Mouse (Mus musculus) ES-Bruce4 (cell line): Measurements from ENCODE around the gene Gm3604. TPM values are rescaled to one million over a fixed set of nuclear protein-coding genes. Genes with fewer than 3 reads are reported as not detected.
"Not testable (repeated sequence)": the region's sequence is repeated elsewhere in the genome, so short reads cannot be mapped to it uniquely, and the experiment has no call there.

Source experiments
- H3K27ac ChIP-seq: 2 replicates; pipeline ENCODE4 v1.5.1; 2012; ENCODE audit warnings: low read length, inconsistent platforms; ENCODE audit not compliant: insufficient read depth
- H3K27me3 ChIP-seq: 2 replicates; pipeline ENCODE4 v1.6.1; 2012; ENCODE audit warnings: mild to moderate bottlenecking, low read length, inconsistent platforms; ENCODE audit not compliant: control insufficient read depth, poor library complexity, insufficient read depth, severe bottlenecking
- H3K36me3 ChIP-seq: 2 replicates; pipeline ENCODE4 v1.6.1; 2012; ENCODE audit warnings: inconsistent platforms, mild to moderate bottlenecking, low read length, moderate library complexity; ENCODE audit not compliant: control insufficient read depth, poor library complexity, insufficient read depth, severe bottlenecking
- H3K4me1 ChIP-seq: one replicate; pipeline ENCODE4 v1.8.1; 2011; ENCODE audit warnings: low read length; ENCODE audit not compliant: control insufficient read depth, insufficient read depth
- H3K4me3 ChIP-seq: 2 replicates; pipeline ENCODE4 v1.5.1; 2011; ENCODE audit warnings: low read depth, mild to moderate bottlenecking, low read length
- H3K9ac ChIP-seq: 2 replicates; pipeline ENCODE4 v1.6.1; 2012; ENCODE audit warnings: low read depth, mild to moderate bottlenecking, inconsistent platforms; ENCODE audit not compliant: poor library complexity, severe bottlenecking
- H3K9me3 ChIP-seq: replicated peaks from 2 replicates; pipeline ENCODE4 v1.6.1; 2012; ENCODE audit warnings: mild to moderate bottlenecking, low read length, inconsistent platforms; ENCODE audit not compliant: control insufficient read depth, poor library complexity, insufficient read depth, severe bottlenecking
- CTCF ChIP-seq: IDR thresholded peaks from one replicate; pipeline ENCODE4 v1.8.1; 2011; ENCODE audit warnings: low read depth, low read length
- EP300 ChIP-seq: IDR thresholded peaks from 2 replicates; pipeline ENCODE4 v1.6.1; 2011; ENCODE audit warnings: low read depth, low read length; ENCODE audit not compliant: insufficient read depth
- POLR2A ChIP-seq: IDR thresholded peaks from one replicate; pipeline ENCODE4 v1.8.1; 2011; ENCODE audit warnings: low read length; ENCODE audit not compliant: insufficient read depth
- polyA plus RNA-seq: library from polyadenylated mRNA; stranded (reverse); fragments of >200 nt; gene quantifications from 2 replicates; pipeline ENCODE4 v1.2.4, GENCODE M21; 2011; ENCODE audit warnings: low read depth; ENCODE audit not compliant: missing spikeins, insufficient read depth, insufficient read length

Gene Gm3604
- 11.4 and 12.6 TPM in 2 replicates for polyA plus RNA-seq

DNA sequence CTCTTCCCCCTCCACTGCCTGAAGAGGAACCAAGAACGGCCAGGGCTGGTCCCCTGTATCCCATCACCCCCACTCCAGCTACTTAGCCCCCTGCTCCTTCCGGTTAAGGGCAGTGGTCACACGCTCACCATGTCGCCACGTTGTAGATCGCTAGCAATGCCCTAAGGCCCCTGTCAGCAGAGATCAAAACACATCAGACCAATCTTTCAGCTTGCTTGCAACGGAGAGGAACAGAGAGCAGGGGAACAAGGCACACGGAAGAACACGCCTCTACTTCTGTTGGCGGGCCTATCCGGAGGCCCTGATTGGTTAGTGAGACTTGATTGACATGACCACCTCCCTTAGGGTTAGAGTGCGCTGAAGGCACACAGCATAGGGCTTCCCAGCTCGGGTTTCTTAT is at the start of gene Gm3604:
TSS of gene Gm3604 (minus strand) at position 226 of the 400 bp plus-strand sequence.
- H3K36me3 ChIP-seq, H3K4me1 ChIP-seq, H3K9me3 ChIP-seq, H3K27me3 ChIP-seq: not testable (repeated sequence)
- Histone ChIP-seq H3K27ac (peak within 1 kb of the TSS; percentile 76), H3K9ac (peak within 1 kb of the TSS; percentile 81), H3K4me3 (peak within 1 kb of the TSS; percentile 76)

DNA sequence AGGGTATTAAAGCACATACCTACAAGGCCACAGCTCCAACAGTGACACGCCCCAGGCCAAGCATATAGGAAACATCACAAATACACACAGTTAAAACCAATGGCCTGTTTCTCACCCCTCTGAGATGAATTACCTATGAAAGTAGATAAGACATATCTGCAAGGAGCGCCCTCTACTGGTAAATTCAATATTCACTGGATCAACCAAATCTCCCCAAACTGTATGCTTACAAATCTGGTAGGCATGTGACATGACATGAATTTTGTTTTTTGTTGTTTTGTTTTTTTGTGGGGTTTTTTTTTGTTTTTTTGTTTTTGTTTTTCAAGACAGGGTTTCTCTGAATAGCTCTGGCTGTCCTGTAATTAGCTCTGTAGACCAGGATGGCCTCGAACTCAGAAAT is 16.2 kb upstream of the Gm3604 start:
- not testable (repeated sequence) for H3K9ac ChIP-seq, H3K27me3 ChIP-seq, H3K4me3 ChIP-seq, H3K4me1 ChIP-seq, H3K9me3 ChIP-seq, H3K27ac ChIP-seq, H3K36me3 ChIP-seq

DNA sequence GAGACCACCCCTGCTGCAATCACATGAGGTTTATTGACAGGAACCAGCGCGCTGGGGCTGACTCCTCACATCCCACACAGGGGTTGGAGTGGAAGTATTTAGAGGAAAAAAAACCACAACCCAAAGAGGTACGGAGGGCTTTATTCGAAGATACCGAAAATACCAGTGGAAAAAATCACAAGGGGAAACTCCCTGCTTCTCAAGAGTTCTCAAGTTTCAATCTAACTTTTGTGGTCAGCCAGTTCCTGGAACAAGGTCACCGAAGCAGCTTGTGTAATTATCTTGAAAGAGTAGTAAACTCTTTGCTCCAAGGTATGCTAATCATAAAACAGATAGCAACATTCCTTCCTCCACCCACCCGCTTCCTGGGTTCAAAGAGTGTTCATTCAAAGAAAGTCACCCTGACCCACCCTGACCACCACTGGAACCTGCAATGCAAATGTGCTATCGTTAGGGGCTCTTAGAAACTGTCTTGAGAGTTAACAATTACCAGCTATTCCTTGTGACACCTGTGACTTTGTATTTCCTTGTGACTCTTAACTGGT is 7.2 kb upstream of the Gm3604 start:
- Histone ChIP-seq H3K9me3 (peaks cover 23% of the 10 kb centered on the region), H3K27ac (peak overlapping the region; percentile 94)
- not testable (repeated sequence) for H3K4me1 ChIP-seq, H3K27me3 ChIP-seq, H3K4me3 ChIP-seq, H3K9ac ChIP-seq, H3K36me3 ChIP-seq

DNA sequence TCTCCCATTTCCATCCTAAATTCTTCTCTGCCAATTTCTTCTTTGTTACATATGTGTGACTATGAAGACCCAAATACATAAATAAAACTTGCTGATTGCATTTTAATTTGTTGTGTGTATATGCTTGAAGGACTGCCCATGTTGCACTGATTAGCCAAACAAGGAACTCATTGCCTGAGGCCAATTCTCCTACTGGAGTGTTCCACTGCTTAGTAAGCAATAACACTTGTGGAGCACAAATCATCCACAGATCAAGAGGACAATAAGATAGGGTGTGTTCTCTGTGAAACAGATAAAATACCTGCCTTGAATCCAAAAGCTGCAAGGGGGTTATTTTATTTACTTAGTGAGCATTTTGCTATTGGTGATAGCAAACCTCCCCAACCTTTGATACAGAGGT is 51.2 kb downstream of the Gm3604 start:
- Histone ChIP-seq H3K4me3 (no peak overlapping the region), H3K4me1 (no peaks in the 10 kb centered on the region), H3K36me3 (no peaks in the 10 kb centered on the region), H3K27me3 (no peaks in the 10 kb centered on the region), H3K9ac (no peak overlapping the region), H3K27ac (peak overlapping the region; percentile 56; the same call in 1 of the 2 replicates), H3K9me3 (peaks cover 15% of the 10 kb centered on the region)
- no peak for TF ChIP-seq CTCF
- no peak for TF ChIP-seq POLR2A
- no peak for TF ChIP-seq EP300

DNA sequence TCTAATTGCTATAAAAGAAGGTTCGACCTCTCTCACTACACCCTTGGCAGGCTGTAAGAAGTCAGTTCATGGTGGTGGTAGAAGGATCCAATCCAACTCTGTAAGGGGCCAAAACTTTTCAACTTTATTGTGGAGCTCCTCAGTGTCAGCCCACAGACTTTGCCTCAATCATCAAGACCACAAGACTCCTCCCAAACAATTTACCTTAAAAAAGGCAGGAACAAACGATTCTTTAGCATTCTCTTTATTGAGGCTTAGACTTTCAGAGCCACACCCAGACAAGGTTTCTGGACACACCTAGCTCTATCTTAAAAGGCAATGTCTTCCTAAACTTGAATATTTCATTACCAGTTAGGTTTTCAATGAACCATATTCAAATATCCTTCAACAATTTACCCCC is 51.6 kb downstream of the Gm3604 start:
- Histone ChIP-seq H3K4me1 (no peaks in the 10 kb centered on the region), H3K27me3 (no peaks in the 10 kb centered on the region), H3K4me3 (no peak overlapping the region), H3K27ac (peak overlapping the region; percentile 38), H3K9ac (no peak overlapping the region), H3K9me3 (peaks cover 14% of the 10 kb centered on the region), H3K36me3 (no peaks in the 10 kb centered on the region)
- TF ChIP-seq EP300, result no peak
- no peak for TF ChIP-seq CTCF
- no peak for TF ChIP-seq POLR2A

Other genes starting within 250 kb of the Gm3604 start
- gene Gm49359, start 83.7 kb upstream of the Gm3604 start, polyA plus RNA-seq, result 18.0 and 18.2 TPM in 2 replicates
- not detected in 2 replicates for gene Zfp935, start 175.3 kb upstream of the Gm3604 start, polyA plus RNA-seq
- 47.1 and 52.0 TPM in 2 replicates for gene Zfp934, start 188.0 kb upstream of the Gm3604 start, polyA plus RNA-seq
- gene 6720489N17Rik, start 241.0 kb upstream of the Gm3604 start, polyA plus RNA-seq, result 7.2 and 8.5 TPM in 2 replicates